Mouse (Mus musculus) intestine, embryonic 16.5 days (tissue): ENCODE measurements around the gene Rcan2. TPM values are rescaled to one million over a fixed set of nuclear protein-coding genes. Genes with fewer than 3 reads are reported as not detected.
A peak's percentile ranks its signal among the peaks of the same experiment; 100 is the strongest.

Source experiments
- ATAC-seq: fragments of 200-750 bp; cut with Nextera tagmentation; 2 replicates; pipeline ENCODE4 v1.8.0; 2017; ENCODE audit warnings: moderate TSS enrichment, moderate library complexity
- H3K27ac ChIP-seq: fragments of 300-500 bp; sonication (generic); 2 replicates; pipeline ENCODE4 v1.5.1; 2014; ENCODE audit warnings: mild to moderate bottlenecking, low read length
- H3K27me3 ChIP-seq: fragments of 300-500 bp; sonication (generic); replicated peaks from 2 replicates; pipeline ENCODE4 v1.6.1; 2014; ENCODE audit warnings: low read length, control low read depth, mixed read lengths; ENCODE audit not compliant: control insufficient read depth, insufficient read depth
- H3K36me3 ChIP-seq: fragments of 300-500 bp; sonication (generic); 2 replicates; pipeline ENCODE4 v1.6.1; 2014; ENCODE audit warnings: low read length, control low read depth; ENCODE audit not compliant: control insufficient read depth, insufficient read depth
- H3K4me1 ChIP-seq: fragments of 300-500 bp; sonication (generic); 2 replicates; pipeline ENCODE4 v1.6.1; 2014; ENCODE audit warnings: low read length, control low read depth, mixed read lengths; ENCODE audit not compliant: control insufficient read depth, insufficient read depth
- H3K4me2 ChIP-seq: fragments of 300-500 bp; sonication (generic); 2 replicates; pipeline ENCODE4 v1.6.1; 2014; ENCODE audit warnings: low read depth, low read length, control low read depth
- H3K4me3 ChIP-seq: fragments of 300-500 bp; sonication (generic); 2 replicates; pipeline ENCODE4 v1.5.1; 2014; ENCODE audit warnings: mild to moderate bottlenecking, low read length
- H3K9ac ChIP-seq: fragments of 300-500 bp; sonication (generic); 2 replicates; pipeline ENCODE4 v1.6.1; 2014; ENCODE audit warnings: low read depth, low read length
- H3K9me3 ChIP-seq: fragments of 300-500 bp; sonication (generic); 2 replicates; pipeline ENCODE4 v1.6.1; 2016; ENCODE audit warnings: low read length, control low read depth; ENCODE audit not compliant: control insufficient read depth
- WGBS: fragments of 180-500 bp; shearing (Covaris S2); extraction: QIAGEN DNeasy Blood & Tissue Kit; methylation state at CpG from one replicate; pipeline ENCODE4 v1.1.7; 2014; 5-methylcytosine and 5-hydroxymethylcytosine counted together
- polyA plus RNA-seq: library from polyadenylated mRNA; unstranded; fragments of >200 nt; fragmentation: Nextera tagmentation; extraction: Ambion mirVana; gene quantifications from 2 replicates; pipeline ENCODE4 v1.2.1, GENCODE M21; 2015

Gene Rcan2
- polyA plus RNA-seq, 1 experiment from 2014 or later: 4.9 TPM

DNA sequence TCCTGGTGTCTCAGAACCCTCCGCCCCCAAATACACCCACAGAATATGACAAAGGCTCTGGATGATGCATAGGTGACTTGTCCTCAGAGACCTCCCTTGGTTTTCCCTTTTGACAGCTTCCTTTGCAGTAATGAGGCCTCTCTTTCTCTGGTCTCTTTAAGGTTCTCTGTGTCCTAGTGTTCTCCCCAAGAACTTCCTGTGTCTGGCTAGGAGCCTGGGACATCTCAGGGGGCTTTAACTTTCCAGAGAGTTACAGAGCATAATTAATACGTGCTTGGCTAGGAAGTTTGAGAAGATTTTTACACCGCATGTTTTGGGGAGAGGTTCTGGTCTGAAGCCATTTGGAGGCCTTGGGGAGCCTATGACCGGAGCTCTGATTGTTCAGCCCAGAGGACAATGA, 128.7 kb downstream of the Rcan2 start:
- H3K27ac ChIP-seq: no peak overlapping the region
- H3K9me3 ChIP-seq: no peaks in the 10 kb centered on the region
- H3K36me3 ChIP-seq: no peaks in the 10 kb centered on the region
- H3K4me2 ChIP-seq: no peak overlapping the region
- 88% methylated on average over 4 of the region's 4 CpGs for WGBS
- no peak overlapping the region for H3K9ac ChIP-seq
- H3K27me3 ChIP-seq: no peaks in the 10 kb centered on the region
- no peak for ATAC-seq
- 0 out of 2 replicates have a peak, but pooled peaks cover 2% of the 10 kb centered on the region for H3K4me1 ChIP-seq
- H3K4me3 ChIP-seq: no peak overlapping the region

DNA sequence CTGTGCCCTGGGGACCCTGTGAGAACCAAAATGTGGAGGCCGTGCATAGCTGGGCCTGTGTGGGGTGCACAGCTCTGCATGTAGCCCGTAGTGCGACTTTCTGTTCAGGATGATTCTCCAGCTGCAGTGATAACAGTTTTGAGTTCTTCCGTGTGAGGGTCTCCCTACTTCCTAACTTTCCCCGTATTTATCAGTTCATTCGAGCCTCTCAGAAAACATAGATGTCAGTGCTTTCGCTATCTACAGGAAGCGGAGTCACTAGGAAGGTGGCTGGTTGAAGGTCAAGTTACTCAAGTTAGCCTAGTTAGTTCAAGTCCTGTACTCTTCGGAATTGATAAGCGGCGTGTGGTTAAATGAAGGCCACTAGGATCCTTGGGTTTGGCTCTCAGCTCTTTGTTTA, 130.6 kb downstream of the Rcan2 start:
- Histone ChIP-seq H3K4me1 (no peaks in the 10 kb centered on the region), H3K27ac (no peak overlapping the region), H3K4me2 (no peak overlapping the region), H3K9ac (no peak overlapping the region), H3K36me3 (no peaks in the 10 kb centered on the region), H3K4me3 (no peak overlapping the region), H3K9me3 (no peaks in the 10 kb centered on the region), H3K27me3 (no peaks in the 10 kb centered on the region)
- 95% methylated on average over 11 of the region's 11 CpGs for WGBS
- no peak for ATAC-seq

- no peaks in the 10 kb centered on the region for H3K36me3 ChIP-seq
- H3K9ac ChIP-seq: no peak overlapping the region
- no peak overlapping the region for H3K4me2 ChIP-seq
- no peaks in the 10 kb centered on the region for H3K27me3 ChIP-seq
- ATAC-seq: no peak
- WGBS: 85% methylated on average over 9 of the region's 9 CpGs
- no peaks in the 10 kb centered on the region for H3K4me1 ChIP-seq
- no peak overlapping the region for H3K4me3 ChIP-seq
- no peak overlapping the region for H3K27ac ChIP-seq
- H3K9me3 ChIP-seq: no peaks in the 10 kb centered on the region
Measured at GRCm38 (mm10) chr17:43934056-43934455, 132.9 kb downstream of the Rcan2 start.

DNA sequence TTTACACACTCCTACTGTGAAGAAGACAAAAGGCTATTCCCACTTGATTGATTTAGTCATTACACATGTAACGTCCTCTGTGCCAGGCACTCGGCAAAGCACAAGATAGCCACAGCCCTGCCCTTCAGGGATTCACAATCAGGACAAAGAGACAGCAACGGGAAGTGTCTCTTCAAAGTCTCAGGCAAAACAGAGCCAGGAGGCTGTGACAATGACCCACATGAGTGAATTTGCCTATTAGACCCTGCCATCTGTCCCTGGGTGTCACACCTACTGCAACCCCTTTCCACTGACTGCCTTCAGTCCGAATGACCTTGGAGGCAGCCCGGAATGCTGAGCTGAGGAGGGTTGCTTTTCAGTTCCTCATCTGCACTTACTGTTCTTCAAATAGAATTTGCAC, 151.1 kb downstream of the Rcan2 start:
- Histone ChIP-seq H3K9me3 (no peaks in the 10 kb centered on the region), H3K4me2 (peak overlapping the region; percentile 49; the same call in 1 of the 2 replicates), H3K9ac (no peak overlapping the region), H3K4me1 (0 out of 2 replicates have a peak, but pooled peaks cover 5% of the 10 kb centered on the region), H3K27ac (no peak overlapping the region), H3K27me3 (no peaks in the 10 kb centered on the region), H3K4me3 (no peak overlapping the region), H3K36me3 (no peaks in the 10 kb centered on the region)
- WGBS: 27% methylated on average over 5 of the region's 5 CpGs
- no peak; the same call in 1 of the 2 replicates for ATAC-seq

- peak; percentile 81 for ATAC-seq
- 18% methylated on average over 17 of the region's 17 CpGs for WGBS
- peak overlapping the region; percentile 25 for H3K4me3 ChIP-seq
Measured at GRCm38 (mm10) chr17:43952661-43953534, 151.7 kb downstream of the Rcan2 start.

DNA sequence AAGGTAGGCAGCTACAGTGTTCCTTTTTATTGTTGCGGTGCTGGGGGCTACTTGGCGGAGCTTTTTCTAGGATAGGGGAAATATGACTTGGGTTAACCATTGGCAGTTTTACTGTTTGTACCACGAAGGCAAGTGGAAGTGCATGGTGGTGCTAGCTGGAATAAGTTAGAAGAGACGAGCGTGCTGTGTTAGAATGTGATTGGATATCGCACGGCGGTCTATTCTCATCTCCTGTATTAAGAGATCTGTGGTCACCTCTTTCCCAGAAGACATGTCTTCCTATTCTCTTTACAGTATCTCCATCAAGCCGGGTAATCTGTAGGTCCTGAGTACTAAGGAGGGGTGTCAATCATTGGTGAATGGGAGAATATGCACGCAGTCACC, 152.4 kb downstream of the Rcan2 start:
- Histone ChIP-seq H3K4me1 (0 out of 2 replicates have a peak, but pooled peaks cover 5% of the 10 kb centered on the region), H3K9ac (no peak overlapping the region), H3K4me2 (no peak overlapping the region), H3K27me3 (no peaks in the 10 kb centered on the region), H3K4me3 (no peak overlapping the region), H3K27ac (no peak overlapping the region), H3K9me3 (no peaks in the 10 kb centered on the region), H3K36me3 (no peaks in the 10 kb centered on the region)
- WGBS: 74% methylated on average over 10 of the region's 10 CpGs
- no peak for ATAC-seq

More at GRCm38 (mm10) chr17:43952661-43953534, 151.7 kb downstream of the Rcan2 start:
- Histone ChIP-seq H3K9ac (peak overlapping the region; percentile 40; the same call in 1 of the 2 replicates), H3K9me3 (no peaks in the 10 kb centered on the region), H3K36me3 (no peaks in the 10 kb centered on the region), H3K27ac (no peak overlapping the region), H3K4me2 (peak overlapping the region; percentile 49), H3K4me1 (0 out of 2 replicates have a peak, but pooled peaks cover 5% of the 10 kb centered on the region), H3K27me3 (no peaks in the 10 kb centered on the region)

- 90% methylated on average over 3 of the region's 3 CpGs for WGBS
- H3K36me3 ChIP-seq: no peaks in the 10 kb centered on the region
- ATAC-seq: no peak
Measured at GRCm38 (mm10) chr17:43959797-43960196, 158.6 kb downstream of the Rcan2 start.

GRCm38 (mm10) chr17:43969943-43970342, 168.8 kb downstream of the Rcan2 start:
- Histone ChIP-seq H3K4me2 (no peak overlapping the region), H3K9ac (no peak overlapping the region), H3K27me3 (no peaks in the 10 kb centered on the region), H3K36me3 (no peaks in the 10 kb centered on the region), H3K9me3 (no peaks in the 10 kb centered on the region), H3K4me3 (no peak overlapping the region), H3K4me1 (no peaks in the 10 kb centered on the region), H3K27ac (no peak overlapping the region)
- whole genome bisulfite sequencing: 88% methylated on average over 10 of the region's 10 CpGs
- ATAC-seq: no peak

More at GRCm38 (mm10) chr17:43959797-43960196, 158.6 kb downstream of the Rcan2 start:
- Histone ChIP-seq H3K9ac (no peak overlapping the region), H3K4me3 (no peak overlapping the region), H3K27me3 (no peaks in the 10 kb centered on the region), H3K4me1 (no peaks in the 10 kb centered on the region), H3K4me2 (no peak overlapping the region), H3K27ac (no peak overlapping the region), H3K9me3 (no peaks in the 10 kb centered on the region)

- no peaks in the 10 kb centered on the region for H3K9me3 ChIP-seq
- H3K27me3 ChIP-seq: no peaks in the 10 kb centered on the region
- H3K27ac ChIP-seq: no peak overlapping the region
- H3K4me1 ChIP-seq: no peaks in the 10 kb centered on the region
- H3K36me3 ChIP-seq: no peaks in the 10 kb centered on the region
- no peak overlapping the region for H3K4me2 ChIP-seq
- 85% methylated on average over 2 of the region's 2 CpGs for WGBS
- no peak for ATAC-seq
- no peak overlapping the region for H3K4me3 ChIP-seq
- no peak overlapping the region for H3K9ac ChIP-seq
Measured at GRCm38 (mm10) chr17:43977572-43977971, 176.4 kb downstream of the Rcan2 start.
